Mouse (Mus musculus) frontal cortex, postnatal 25 days (tissue): ENCODE data around the gene Ttc27.

Source experiments
- DNase-seq, 2 experiments: peaks; one replicate each; pipeline ENCODE4 v3.0.0; 2022; ENCODE audit warnings: low spot score in 2 of 2

Ttc27 gene

GRCm38 (mm10) chr17:74879768-74880167 is 162.2 kb downstream of the Ttc27 start:
- DNase-seq: no peak

- DNase-seq: no peak
Observed at GRCm38 (mm10) chr17:74887039-74887438, 169.5 kb downstream of the Ttc27 start.

GRCm38 (mm10) chr17:74888836-74889534 is 171.5 kb downstream of the Ttc27 start:
- no peak for DNase-seq

GRCm38 (mm10) chr17:74889535-74890117 is 172.1 kb downstream of the Ttc27 start:
- DNase-seq: no peak

- no peak for DNase-seq
Observed at GRCm38 (mm10) chr17:74902453-74902852, 184.9 kb downstream of the Ttc27 start.

- no peak for DNase-seq
Observed at GRCm38 (mm10) chr17:74903411-74904331, 186.1 kb downstream of the Ttc27 start.

- no peak for DNase-seq
Observed at GRCm38 (mm10) chr17:74904332-74904687, 186.8 kb downstream of the Ttc27 start.

GRCm38 (mm10) chr17:74904956-74905355 is 187.4 kb downstream of the Ttc27 start:
- DNase-seq: no peak

- DNase-seq: no peak
Observed at GRCm38 (mm10) chr17:74912995-74913394, 195.5 kb downstream of the Ttc27 start.
